Mouse (Mus musculus) ES-E14 (cell line): Measurements from ENCODE around the gene Bmt2. TPM values are rescaled to one million over a fixed set of nuclear protein-coding genes. Genes with fewer than 3 reads are reported as not detected.

Source experiments
- DNase-seq: peaks from one replicate; pipeline ENCODE4 v3.0.0-alpha.2; 2013; ENCODE audit warnings: low read depth, low spot score
- H3K27ac ChIP-seq: 2 replicates; pipeline ENCODE4 v1.5.1; 2012; ENCODE audit warnings: low read depth, mild to moderate bottlenecking, low read length, moderate library complexity, mixed read lengths; ENCODE audit not compliant: poor library complexity, insufficient read depth, severe bottlenecking
- H3K36me3 ChIP-seq: 2 replicates; pipeline ENCODE4 v1.6.1; 2012; ENCODE audit warnings: mild to moderate bottlenecking, low read length, moderate library complexity, mixed read lengths; ENCODE audit not compliant: control insufficient read depth, poor library complexity, insufficient read depth, severe bottlenecking
- H3K4me1 ChIP-seq, 2 experiments: fragments of 150-350 bp in 1 of 2; sonication (generic) in 1 of 2; 2 replicates each; pipeline ENCODE4 v1.6.1; 2012; ENCODE audit warnings: low read length in 2 of 2, mild to moderate bottlenecking in 1 of 2, mixed read lengths in 1 of 2; ENCODE audit not compliant: control insufficient read depth in 2 of 2, insufficient read depth in 2 of 2, poor library complexity in 1 of 2
- H3K4me3 ChIP-seq, 2 experiments: fragments of 150-350 bp in 1 of 2; sonication (generic) in 1 of 2; 2 replicates each; pipeline ENCODE4 v1.5.1; 2012; ENCODE audit warnings: low read length in 2 of 2, low read depth in 1 of 2, mild to moderate bottlenecking in 1 of 2, mixed read lengths in 1 of 2; ENCODE audit not compliant: insufficient read depth in 1 of 2, poor library complexity in 1 of 2, severe bottlenecking in 1 of 2
- H3K9ac ChIP-seq: 2 replicates; pipeline ENCODE4 v1.6.1; 2012; ENCODE audit warnings: low read depth, mild to moderate bottlenecking, low read length, mixed read lengths; ENCODE audit not compliant: poor library complexity, insufficient read depth, severe bottlenecking
- H3K9me3 ChIP-seq: fragments of 150-350 bp; sonication (generic); 2 replicates; pipeline ENCODE4 v1.6.1; 2012; ENCODE audit warnings: low read depth, mild to moderate bottlenecking, low read length; ENCODE audit not compliant: control insufficient read depth, insufficient read depth
- CHD2 ChIP-seq: IDR thresholded peaks from 2 replicates; pipeline ENCODE4 v1.6.1; 2014; ENCODE audit warnings: mild to moderate bottlenecking, low read depth, low read length, inconsistent platforms
- HCFC1 ChIP-seq: IDR thresholded peaks from 2 replicates; pipeline ENCODE4 v1.6.1; 2012; ENCODE audit warnings: low read length, inconsistent platforms, borderline replicate concordance; ENCODE audit not compliant: insufficient read depth
- MAFK ChIP-seq: IDR thresholded peaks from 2 replicates; pipeline ENCODE4 v1.6.1; 2014; ENCODE audit warnings: mild to moderate bottlenecking, low read depth, low read length, inconsistent platforms; ENCODE audit not compliant: insufficient read depth
- ZC3H11A ChIP-seq: IDR thresholded peaks from 2 replicates; pipeline ENCODE4 v1.6.1; 2012; ENCODE audit warnings: low read depth, mild to moderate bottlenecking, inconsistent platforms, low read length, borderline replicate concordance
- ZNF384 ChIP-seq: IDR thresholded peaks from 2 replicates; pipeline ENCODE4 v1.6.1; 2012; ENCODE audit warnings: low read depth, low read length, inconsistent platforms
- in situ Hi-C, 2 experiments: fragments of 600-800 bp; cut with MboI; formaldehyde crosslinking; loops; one replicate each; pipeline ENCODE4 v1.15.1; 2025; ENCODE audit warnings: low sequenced_read_pairs in 2 of 2, inconsistent platforms in 1 of 2; ENCODE audit not compliant: unreplicated experiment in 2 of 2
- total RNA-seq: library from RNA; depleted of rRNA; stranded (reverse); fragments of 300-350 nt; gene quantifications from 2 replicates; pipeline ENCODE4 v1.2.3, GENCODE M21; 2012

Bmt2 gene
- total RNA-seq, 1 experiment: 19.0 TPM

GRCm38 (mm10) chr6:13677141-13677761 is 515 bp downstream of the Bmt2 start:
- TF ChIP-seq ZNF384 (no peak), ZC3H11A (no peak), CHD2 (no peak), MAFK (no peak), HCFC1 (no peak)
- in situ Hi-C loops: no loop called here

GRCm38 (mm10) chr6:13676196-13676595 is 1.6 kb downstream of the Bmt2 start:
- no peak for DNase-seq
- Histone ChIP-seq H3K4me1 (no peaks in the 10 kb centered on the region), H3K9ac (no peak overlapping the region), H3K27ac (no peak overlapping the region), H3K36me3 (no peaks in the 10 kb centered on the region), H3K9me3 (no peaks in the 10 kb centered on the region), H3K4me3 (peak overlapping the region in 1 of 2 experiments; percentile 80; a peak in 1 of 4 replicates)
- TF ChIP-seq ZNF384: no peak
- no peak for TF ChIP-seq MAFK
- TF ChIP-seq HCFC1: no peak
- in situ Hi-C loops: no loop called here

More at GRCm38 (mm10) chr6:13677141-13677761, 515 bp downstream of the Bmt2 start:
- H3K27ac ChIP-seq: peak overlapping the region; percentile 55
- no peaks in the 10 kb centered on the region for H3K36me3 ChIP-seq
- peak; percentile 9 for DNase-seq
- peak overlapping the region; percentile 85 for H3K9ac ChIP-seq
- H3K4me1 ChIP-seq: no peaks in the 10 kb centered on the region
- H3K4me3 ChIP-seq: peak overlapping the region; percentile 80 to 88
- no peaks in the 10 kb centered on the region for H3K9me3 ChIP-seq

GRCm38 (mm10) chr6:13674600-13675305 is 3.0 kb downstream of the Bmt2 start:
- no peak for TF ChIP-seq HCFC1
- no peak for TF ChIP-seq ZC3H11A
- TF ChIP-seq MAFK: no peak
- Histone ChIP-seq H3K4me1 (no peaks in the 10 kb centered on the region), H3K36me3 (no peaks in the 10 kb centered on the region), H3K9me3 (no peaks in the 10 kb centered on the region), H3K9ac (no peak overlapping the region), H3K27ac (no peak overlapping the region), H3K4me3 (no peak overlapping the region)
- in situ Hi-C loops: no loop called here
- no peak for DNase-seq

GRCm38 (mm10) chr6:13665646-13666045 is 12.1 kb downstream of the Bmt2 start:
- H3K9ac ChIP-seq: no peak overlapping the region
- H3K4me3 ChIP-seq: no peak overlapping the region
- H3K36me3 ChIP-seq: peaks cover 2% of the 10 kb centered on the region; the same call in 1 of the 2 replicates
- H3K9me3 ChIP-seq: no peaks in the 10 kb centered on the region
- DNase-seq: no peak
- H3K4me1 ChIP-seq: no peaks in the 10 kb centered on the region
- TF ChIP-seq ZNF384 (no peak), CHD2 (no peak), ZC3H11A (no peak), HCFC1 (no peak), MAFK (no peak)
- no peak overlapping the region for H3K27ac ChIP-seq
- in situ Hi-C loops: no loop called here
